Mouse (Mus musculus) adrenal gland, adult 8-10 months (tissue): ENCODE data around the gene Atp6v0a1. TPM values are rescaled to one million over a fixed set of nuclear protein-coding genes. Genes with fewer than 3 reads are reported as not detected.
A peak's percentile ranks its signal among the peaks of the same experiment; 100 is the strongest.

ENCODE experiments used
- DNase-seq: peaks from one replicate; pipeline ENCODE4 v3.0.0; 2022
- total RNA-seq, 4 experiments: library from RNA; stranded (reverse); gene quantifications; 2 replicates each; pipeline ENCODE4 v1.2.4; 2022

The Atp6v0a1 gene
- total RNA-seq, 4 experiments from 2014 or later: 155 to 222 (median 186) TPM

DNA sequence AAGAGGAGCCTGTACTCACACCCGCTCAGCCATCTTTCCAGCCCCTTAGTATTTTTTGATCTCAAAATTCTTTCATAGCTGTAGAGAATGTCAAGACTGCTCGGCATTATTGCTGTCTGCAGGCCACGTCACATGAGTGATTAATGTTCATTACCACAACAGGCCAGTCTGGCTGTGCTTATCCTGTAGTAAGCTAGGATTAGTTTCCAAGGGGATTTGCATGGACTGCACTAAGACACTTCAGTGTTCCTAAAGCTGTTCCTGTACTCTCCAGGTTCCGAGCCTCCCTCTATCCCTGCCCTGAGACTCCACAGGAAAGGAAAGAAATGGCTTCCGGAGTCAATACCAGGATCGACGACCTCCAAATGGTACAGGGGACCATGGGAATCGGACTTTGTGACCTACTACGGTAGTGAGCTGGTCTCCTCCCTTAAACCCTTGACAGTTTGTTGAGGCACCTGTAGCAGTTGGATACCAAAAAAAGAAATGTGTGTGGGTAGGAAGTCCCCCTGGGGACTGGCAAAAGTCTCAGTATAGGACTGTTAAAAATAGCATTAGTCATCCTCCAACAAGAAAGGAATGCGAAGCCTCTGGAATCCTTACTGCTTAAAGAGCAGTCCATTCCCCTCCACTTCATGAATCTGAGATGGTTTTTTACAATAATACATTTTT, 21.0 kb downstream of the Atp6v0a1 start:
- DNase-seq: no peak

DNA sequence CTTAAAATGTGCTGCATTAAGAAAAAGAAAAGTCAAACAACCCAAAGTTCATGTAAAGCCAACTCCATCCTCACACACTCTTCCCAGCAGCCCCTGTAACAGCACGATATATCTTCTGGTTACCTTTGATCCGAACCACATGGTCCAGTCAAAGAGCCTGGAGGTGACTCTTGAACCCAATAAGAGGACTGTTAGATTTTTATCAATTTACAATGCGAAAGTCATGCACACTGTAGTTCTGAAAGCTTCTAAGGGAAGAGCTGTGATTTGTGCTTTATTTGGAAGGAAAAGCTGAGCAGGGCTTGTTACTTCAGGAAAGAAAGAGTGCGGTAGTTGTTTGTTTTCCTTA, 21.5 kb downstream of the Atp6v0a1 start:
- no peak for DNase-seq

DNA sequence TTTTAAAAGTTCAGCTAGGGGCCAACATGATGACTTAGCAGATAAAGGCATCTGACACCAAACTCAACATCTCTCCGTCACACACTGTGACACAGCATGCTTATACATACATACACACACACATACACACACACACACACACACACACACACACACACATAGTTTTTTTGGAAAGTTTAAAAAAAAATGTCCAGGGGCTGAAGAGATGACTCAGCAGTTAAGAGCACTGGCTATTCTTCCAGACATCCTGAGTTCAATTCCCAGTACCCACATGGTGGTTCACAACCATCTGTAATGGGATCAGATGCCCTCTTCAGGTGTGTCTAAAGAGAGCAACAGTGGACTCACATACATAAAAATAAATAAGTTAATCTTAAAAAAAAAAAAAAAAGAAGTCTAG, 22.2 kb downstream of the Atp6v0a1 start:
- no peak for DNase-seq

DNA sequence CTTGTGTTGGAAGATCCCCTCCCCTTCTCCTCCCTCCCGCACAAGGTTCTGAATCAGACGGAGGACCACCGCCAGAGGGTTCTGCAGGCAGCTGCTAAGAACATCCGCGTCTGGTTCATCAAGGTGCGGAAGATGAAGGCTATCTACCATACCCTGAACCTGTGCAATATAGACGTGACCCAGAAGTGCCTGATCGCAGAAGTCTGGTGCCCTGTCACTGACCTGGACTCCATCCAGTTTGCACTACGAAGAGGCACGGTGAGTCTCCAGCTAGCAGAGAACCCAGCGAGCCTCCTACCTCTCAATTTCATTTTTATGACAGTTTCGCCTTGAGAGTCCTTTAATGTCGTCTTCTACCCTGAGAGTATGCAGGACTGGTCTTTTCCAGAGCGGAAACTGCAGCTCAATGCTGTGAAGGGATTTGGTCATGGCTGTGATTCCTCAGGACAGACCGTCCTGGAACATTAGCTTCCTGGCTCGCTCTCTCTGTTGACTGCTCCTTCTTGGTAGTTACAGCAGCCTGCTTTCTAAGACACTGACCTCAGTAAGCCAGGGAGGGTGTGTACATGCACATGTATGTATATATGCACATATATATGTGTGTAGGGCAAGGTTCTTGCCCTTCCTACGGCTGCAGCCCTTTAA, 24.7 kb downstream of the Atp6v0a1 start:
- no peak for DNase-seq

DNA sequence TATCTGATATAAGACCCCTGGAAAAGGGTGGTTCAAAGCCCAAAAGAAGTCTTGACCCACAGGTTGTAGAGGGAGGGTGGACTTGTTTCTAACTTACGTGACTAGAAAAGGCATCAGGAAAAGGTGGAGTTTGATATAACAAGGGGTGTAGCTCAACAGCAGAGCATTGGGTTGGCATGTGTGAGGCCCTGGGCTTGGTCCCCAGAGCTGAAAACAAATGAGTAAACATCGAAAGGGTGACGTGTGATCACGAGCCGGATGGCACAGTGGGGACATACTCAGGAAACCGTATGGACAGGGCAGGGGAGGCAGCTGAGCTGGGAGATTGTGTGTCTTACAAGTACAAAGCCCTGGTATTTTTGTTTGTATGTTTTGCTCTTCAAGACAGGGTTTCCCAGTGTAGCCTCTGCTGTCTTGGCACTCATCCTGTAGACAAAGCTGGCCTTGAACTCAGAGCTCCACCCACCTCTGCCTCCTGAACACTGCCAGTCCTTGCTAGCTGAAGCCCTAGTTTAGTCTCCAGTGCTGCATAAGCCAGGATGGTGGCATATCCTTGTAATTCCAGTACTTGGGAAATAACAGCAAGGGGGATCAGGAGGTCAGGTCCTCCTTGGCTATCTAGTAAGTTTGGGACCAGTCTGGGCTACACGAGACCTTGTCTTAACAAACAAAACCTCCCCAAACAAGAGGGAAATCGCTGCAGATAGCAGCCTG, 25.5 kb downstream of the Atp6v0a1 start:
- DNase-seq: peak; percentile 72

DNA sequence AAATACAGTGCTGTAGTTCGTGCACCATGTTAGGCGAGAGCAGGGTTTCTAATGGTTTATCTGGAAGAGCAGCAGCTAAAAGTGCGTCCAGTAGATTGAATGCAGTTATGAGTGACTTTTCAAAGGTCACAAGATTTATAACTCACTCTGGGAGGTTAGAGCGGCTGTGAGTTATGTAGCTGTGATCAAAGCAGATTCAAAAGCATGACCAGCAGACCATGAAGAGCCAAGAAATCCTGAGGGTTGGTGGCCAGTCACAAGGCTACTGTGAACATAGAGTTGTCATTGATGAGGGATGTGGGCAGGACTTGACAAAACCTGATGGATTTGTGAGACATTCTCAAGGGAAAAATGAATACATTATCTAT, 26.1 kb downstream of the Atp6v0a1 start:
- peak; percentile 55 for DNase-seq

DNA sequence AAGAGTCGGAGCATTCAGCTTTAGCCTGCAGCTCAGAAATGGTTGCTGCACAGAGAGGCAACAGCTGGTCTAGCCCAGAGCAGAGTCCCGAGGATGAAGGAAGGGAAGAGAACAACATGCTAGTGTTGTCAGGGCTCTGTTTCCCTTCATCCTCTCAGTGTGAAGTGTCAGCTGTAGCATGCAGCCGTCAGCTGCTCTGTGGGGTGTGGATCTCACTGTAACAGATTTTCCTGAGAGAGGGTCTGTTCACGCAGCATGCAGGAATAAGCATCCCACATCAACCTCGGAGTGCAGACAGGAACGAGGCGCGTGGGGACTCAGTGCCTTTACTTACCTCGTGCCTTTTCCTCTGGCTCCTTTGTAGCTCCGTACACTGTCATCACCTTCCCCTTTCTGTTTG, 28.5 kb downstream of the Atp6v0a1 start:
- no peak for DNase-seq

DNA sequence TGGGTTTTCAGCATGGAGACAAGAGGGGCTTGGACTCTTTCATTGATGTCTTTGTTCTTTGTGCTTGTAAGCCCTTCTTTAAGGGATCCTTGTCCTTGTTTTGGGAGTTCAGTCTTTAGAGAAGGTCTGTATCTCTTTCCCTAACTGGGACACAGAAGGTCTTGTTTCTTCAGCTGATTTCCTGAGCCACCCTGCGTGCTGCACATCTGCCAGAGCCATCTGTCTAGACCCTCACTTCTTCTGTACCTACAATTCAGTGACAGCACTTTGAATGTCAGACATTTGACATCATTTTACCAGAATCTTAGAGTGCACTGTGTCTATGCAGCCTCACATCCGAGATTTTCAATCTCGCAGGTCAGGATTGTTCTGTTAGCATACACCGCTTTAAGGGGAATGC, 36.6 kb downstream of the Atp6v0a1 start:
- no peak for DNase-seq

DNA sequence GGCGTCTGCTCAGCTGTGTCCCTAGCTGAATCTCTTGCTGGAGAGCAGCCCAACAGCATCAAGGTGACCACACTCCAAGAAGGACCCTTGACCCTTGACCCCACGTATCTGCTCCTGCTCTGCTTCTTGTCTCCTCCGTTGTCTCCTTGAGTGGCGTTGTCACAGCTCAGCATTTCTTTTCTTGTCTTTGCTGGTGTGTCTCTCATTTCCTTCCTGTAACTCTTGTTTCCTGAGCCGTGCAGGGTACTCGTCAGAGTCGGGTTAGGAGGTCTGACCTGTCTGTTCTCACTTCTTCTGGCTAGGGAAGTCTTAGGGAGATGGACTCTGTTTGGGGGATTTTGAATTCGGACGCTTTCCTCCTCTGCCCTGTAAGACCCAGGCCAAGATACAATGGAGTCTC, 37.2 kb downstream of the Atp6v0a1 start:
- DNase-seq: no peak

DNA sequence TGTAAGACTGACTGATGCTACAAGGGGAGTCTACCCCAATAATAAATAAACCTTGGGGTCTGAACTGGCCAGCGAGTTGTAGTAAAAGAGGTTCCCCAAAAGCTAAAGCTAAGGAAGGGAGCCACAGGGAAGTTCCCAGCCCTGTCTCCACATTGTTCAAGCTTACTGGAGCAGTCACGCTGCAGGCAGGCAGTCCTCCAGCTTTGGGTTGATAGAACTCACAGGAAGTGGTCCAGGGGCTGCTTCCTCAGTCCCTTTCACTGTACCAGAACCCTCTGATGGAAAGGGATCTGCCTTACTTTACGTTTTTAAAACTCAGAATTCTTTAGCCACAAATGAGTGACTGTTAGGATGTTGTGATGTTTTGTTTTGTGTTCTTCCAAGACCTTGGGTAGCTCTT, 38.2 kb downstream of the Atp6v0a1 start:
- DNase-seq: no peak

DNA sequence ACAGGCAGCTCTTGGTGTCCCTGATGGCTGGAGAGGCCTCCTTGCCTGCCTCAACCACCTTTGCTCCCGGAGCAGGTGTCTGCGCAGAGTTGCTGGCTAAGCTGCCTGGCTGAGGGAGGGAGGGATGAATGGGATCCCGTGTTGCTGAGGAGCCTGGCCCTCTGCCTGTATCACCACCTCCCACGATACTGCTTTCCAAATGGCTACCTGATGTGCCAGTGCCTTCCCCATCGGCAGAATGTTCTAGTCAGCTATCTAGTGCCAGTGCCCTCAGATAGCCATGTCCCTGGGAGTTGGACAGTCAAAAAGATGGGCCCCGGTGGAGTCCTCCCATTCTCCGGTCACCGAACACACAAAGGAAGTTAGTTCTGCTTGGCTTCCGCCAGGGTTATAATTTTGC, 41.1 kb downstream of the Atp6v0a1 start:
- DNase-seq: no peak

DNA sequence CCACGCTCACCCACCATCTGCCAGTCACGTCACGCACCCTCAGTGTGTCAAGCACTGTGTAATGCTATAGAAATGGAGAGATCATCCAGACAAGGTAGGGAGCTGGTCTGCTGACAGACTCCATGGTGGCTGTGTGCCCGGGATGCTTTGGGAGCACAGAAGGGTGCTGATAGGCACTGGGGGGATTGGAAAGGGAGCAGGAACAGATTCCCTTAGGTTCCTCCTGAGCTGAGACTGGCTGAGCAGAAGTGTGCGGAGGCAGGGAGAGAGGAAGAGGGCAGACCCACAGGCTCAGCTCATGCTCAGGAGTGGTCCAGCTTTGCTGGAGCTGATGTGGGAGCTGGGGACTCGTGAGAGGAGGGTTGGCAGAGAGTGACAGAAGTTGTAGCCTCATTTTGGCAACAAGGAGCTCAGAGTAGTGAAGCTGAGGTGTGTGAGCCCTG, 41.8 kb downstream of the Atp6v0a1 start:
- no peak for DNase-seq

DNA sequence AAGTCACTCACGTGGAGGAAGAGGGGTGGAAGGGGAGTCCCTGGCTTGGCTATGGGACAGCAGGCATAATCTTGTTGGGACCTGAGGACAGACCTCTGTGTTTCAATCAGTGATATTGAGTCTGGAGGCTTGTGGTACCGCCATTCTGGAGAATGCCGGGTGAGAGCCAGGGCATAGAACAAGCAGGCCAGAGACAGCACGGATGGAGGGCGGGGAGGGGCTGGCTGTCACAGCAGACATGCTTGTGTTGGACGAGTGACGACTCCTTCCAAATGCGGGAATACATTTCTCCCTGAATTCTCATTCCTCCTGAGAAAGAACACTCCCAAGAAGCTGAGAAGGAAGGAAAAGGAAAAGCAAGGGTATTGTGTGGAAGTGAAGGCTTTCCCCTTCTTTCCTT, 42.4 kb downstream of the Atp6v0a1 start:
- no peak for DNase-seq

DNA sequence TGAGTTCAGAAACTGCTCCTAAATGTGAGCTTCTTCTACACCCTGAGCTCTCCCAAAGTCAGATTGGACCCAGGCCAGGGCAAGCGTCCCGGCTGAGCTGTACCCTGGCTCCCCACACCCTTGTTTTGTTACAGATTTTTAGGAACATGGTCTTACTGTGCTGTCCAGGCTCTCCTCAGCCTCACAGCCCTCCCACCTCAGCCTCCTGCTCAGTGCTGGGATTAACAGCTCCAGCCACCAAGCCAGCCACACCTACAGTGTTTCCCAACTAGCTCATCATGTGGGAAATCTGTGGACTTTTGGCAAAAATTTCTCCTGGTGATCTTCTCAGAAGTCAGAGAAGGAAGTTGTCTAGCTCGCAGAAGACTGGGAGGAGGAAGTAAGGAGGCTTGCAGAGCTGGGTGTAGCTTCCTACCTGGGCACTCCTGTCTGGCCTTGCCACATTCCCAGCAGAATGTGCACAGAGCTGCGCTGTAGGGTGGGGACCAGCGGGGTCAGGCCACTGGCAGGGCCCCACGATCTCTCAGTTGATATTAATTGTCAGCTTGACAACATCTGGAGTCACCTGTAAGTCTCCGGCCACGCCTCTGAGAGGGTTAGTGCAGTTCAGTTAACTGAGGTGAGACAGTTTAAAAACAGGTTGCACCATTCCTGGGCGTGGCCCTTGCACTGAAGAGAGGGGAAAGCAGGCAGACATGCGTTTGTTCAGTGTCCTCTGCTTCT, 43.7 kb downstream of the Atp6v0a1 start:
- DNase-seq: peak; percentile 17

DNA sequence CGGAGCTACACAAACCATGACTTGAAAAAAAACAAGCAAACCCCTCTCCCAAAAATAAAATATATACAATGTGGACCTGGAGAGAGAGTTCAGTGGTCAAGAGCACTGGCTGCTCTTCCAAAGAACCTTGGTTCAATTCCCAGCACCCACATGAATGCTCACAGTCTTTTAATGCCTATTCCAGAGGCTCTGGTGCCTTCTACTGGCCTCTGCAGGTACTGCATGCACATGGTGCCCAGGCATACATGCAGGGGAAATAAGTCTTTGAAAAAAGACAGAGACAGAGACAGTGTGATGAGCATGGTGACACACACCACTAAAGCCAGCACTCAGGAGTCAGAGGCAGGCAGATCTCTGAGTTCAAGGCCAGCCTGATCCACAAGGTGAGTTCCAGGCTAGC, 44.7 kb downstream of the Atp6v0a1 start:
- no peak for DNase-seq

DNA sequence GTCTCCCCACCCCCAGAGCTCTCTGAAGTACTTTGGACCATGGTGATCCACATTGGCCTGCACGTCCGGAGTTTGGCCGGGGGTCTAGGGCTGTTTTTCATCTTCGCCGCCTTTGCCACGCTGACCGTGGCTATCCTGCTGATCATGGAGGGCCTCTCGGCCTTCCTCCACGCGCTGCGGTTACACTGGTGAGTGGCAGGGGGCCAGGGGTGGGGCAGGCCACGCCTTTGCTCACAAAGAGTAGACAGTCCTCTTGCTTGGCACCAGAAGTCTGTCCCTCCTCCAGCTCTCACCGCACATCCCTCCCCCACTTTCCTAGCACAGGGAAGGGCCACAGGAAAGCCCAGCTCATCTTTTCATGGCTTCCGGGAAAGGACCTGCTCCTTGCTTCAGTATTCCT, 46.2 kb downstream of the Atp6v0a1 start:
- DNase-seq: peak; percentile 17

DNA sequence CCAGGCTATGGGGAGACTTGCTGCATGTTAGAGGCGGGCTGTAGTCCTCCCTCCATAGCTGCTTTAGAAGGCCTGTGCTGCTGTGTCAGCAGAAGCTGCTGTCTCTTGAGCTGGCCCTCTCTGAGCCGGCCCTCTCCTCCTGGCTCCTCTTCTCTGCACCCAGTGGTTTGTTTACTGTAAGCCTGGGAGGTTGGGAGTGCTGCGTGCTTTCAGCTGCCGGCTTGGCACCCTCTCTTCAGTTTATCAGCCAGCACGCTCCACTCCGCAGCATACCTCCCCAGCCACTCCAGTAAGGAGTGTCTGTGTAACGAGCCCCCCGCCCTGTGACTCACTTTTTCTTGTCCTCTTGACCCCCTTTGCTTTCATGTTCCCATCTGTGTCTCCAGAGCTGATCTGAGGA, 47.6 kb downstream of the Atp6v0a1 start:
- peak; percentile 17 for DNase-seq

DNA sequence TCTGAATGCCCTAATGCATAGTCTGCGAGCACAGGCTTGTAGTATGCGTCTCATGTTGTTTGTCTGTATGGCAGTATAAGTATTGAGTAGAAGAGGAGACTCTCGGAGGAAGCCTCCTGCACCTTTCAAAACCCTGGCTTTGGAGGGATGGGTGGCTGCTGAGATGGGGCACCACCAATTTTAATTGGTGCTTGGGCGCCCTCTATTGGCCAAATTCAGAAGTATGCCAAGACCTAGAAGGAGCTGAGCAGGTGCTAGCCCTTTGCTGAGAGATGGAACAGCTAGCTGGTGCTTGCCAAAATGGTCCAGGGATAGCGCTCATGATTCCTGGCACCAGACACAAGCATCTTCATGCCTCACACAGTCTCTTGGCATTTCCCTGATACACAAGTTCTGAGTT, 48.6 kb downstream of the Atp6v0a1 start:
- peak; percentile 72 for DNase-seq

DNA sequence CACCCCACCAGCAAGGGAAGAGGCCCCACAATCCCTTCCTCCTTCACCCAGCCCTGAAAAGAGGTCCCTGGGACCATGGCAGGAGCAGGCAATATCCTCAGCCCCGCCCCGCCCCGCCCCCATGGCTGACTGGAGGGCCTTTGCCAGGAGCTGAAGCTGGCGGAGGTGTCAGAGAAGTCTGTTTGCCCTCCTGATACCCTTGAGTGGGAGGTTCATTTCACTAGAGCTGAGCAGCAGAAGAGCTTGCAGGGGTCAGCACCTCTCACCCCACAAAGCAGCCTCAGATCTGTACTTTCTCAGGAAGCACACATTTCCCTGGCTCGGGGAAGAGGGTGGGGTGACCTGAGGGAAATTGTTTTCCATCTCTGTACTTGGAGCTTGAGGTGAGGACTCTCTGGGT, 49.5 kb downstream of the Atp6v0a1 start:
- peak; percentile 20 for DNase-seq

DNA sequence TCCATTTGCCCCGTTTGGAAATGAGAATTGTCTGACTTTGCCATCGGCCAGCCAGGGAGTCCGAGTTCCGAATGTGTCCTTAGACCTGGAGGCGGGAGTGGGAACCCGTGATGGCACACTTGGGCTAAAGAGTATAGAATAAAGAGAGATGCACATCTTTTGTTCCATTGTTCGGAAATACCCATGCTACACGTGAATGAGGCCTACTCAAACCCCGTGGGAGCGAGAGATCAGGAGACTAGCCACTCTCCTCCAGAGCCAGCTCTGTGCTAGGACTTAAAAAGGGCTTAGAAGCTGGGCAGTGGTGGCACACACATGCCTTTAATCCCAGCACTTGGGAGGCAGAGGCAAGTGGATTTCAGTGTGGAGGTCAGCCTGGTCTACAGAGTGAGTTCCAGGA, 50.2 kb downstream of the Atp6v0a1 start:
- no peak for DNase-seq

DNA sequence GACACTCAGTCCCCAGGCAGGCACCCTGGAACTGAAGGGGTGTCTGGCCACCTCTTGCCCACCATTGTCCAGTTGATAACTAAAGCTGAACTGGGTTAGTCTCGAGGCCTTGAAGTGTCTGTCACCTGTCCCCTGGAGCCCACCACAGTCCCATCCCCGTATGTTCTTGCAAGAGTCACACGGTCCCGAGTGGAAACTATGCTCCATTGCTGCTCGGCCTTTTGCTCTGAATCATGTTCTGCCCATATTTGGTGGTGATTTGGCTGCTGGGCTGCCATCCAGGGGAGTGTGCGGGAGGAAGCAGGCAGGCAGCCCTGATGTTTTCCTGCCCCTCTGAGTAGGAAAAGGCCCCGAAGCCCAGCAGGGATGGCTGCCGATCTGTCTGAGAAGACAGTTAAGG, 50.9 kb downstream of the Atp6v0a1 start:
- DNase-seq: peak; percentile 79

DNA sequence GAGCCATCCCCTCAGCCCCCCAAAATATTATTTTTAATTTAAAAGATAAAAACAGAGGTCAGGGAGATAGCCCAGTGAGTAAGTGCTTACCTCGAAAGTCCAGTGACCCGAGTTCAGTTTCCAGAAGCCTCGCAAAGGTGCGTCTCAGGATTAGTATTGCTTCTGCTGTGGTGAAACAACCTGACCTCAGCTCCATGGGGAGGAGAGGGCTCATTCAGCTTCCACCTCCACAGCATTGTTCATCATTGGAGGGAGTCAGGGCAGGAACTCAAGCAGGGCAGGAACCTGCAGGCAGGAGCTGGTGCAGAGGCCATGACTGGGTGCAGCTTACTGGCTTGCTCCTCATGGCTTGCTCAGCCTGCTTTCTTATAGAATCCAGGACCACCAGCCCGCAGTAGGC, 51.8 kb downstream of the Atp6v0a1 start:
- DNase-seq: no peak

DNA sequence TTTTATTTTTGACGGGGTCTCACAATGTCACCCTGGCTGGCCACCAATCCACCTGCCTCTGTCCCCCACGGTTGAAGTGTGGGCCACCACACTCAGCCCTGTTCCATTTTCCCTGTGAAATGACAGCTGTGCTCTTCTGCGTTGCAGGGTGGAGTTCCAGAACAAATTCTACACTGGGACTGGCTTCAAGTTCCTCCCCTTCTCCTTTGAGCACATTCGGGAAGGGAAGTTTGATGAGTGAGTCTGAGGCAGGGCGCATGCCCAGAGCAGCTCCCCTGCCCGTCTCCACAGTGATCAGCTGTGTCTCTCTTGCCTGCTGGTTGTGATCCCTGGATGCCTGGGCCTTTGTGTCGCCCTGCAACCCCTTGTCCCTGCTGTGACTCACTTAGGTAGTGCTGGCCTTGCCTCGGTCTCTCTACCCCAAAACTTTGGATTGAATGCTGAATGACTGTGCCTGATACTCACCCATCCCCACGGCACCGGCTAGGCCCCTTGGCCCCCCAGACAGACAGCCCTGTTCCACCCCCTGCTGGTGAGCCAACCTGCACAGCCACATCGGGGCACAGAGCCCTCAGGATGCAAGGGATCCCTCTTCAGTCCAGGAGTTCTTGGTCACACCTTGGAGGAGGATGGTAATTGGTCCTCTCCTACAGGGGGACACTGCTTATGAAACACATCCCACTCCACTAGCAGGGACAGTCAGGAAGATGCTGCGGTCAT, 53.1 kb downstream of the Atp6v0a1 start:
- peak; percentile 45 for DNase-seq
